Mouse (Mus musculus) E14TG2a.4 (cell line): Measurements from ENCODE around the gene Entpd8.

Experiments
- H3K27me3 ChIP-seq: 2 replicates; pipeline ENCODE4 v1.6.1; 2014; ENCODE audit warnings: low read length, control low read depth; ENCODE audit not compliant: insufficient read depth
- H3K36me3 ChIP-seq: 2 replicates; pipeline ENCODE4 v1.6.1; 2014; ENCODE audit warnings: low read length, control low read depth; ENCODE audit not compliant: insufficient read depth
- H3K4me1 ChIP-seq: replicated peaks from 2 replicates; pipeline ENCODE4 v1.6.1; 2014; ENCODE audit warnings: low read depth, low read length, control low read depth
- H3K4me3 ChIP-seq: replicated peaks from 2 replicates; pipeline ENCODE4 v1.5.1; 2014; ENCODE audit warnings: mild to moderate bottlenecking, low read length
- H3K9me3 ChIP-seq: 2 replicates; pipeline ENCODE4 v1.6.1; 2014; ENCODE audit warnings: low read length, control low read depth
- CTCF ChIP-seq: conservative IDR thresholded peaks from 2 replicates; pipeline ENCODE4 v1.5.1; 2014; ENCODE audit warnings: low read length
- NANOG ChIP-seq: IDR thresholded peaks from 2 replicates; pipeline ENCODE4 v1.6.1; 2014; ENCODE audit warnings: borderline replicate concordance, low read length, mixed read lengths
- POU5F1 ChIP-seq: IDR thresholded peaks from 2 replicates; pipeline ENCODE4 v1.6.1; 2014; ENCODE audit warnings: low read length, borderline replicate concordance

Gene Entpd8

DNA sequence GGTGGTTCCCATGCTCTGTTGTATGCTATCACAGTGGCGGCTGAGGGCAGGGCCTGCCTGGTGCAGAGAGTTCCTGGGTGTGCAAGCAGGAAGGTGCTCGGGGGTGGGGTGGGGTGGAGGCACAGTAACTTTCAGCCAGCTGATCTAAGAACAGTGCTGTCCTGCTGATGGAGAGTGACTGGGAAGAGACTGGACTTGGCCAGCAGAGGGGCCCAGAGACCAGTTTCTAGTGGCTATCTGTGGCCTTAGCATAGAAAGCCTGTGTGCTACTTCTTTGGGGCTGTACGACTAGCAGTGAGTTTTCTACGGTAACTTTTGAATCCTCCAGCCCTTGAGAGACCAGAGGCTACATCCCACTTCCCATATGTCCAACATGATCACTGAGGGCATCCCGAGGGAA lies 18.9 kb downstream of the Entpd8 start:
- Histone ChIP-seq H3K4me3 (no peak overlapping the region), H3K4me1 (peaks cover 15% of the 10 kb centered on the region), H3K27me3 (peaks cover 24% of the 10 kb centered on the region), H3K36me3 (no peaks in the 10 kb centered on the region), H3K9me3 (no peaks in the 10 kb centered on the region)
- no peak for TF ChIP-seq NANOG
- no peak for TF ChIP-seq POU5F1
- no peak for TF ChIP-seq CTCF

DNA sequence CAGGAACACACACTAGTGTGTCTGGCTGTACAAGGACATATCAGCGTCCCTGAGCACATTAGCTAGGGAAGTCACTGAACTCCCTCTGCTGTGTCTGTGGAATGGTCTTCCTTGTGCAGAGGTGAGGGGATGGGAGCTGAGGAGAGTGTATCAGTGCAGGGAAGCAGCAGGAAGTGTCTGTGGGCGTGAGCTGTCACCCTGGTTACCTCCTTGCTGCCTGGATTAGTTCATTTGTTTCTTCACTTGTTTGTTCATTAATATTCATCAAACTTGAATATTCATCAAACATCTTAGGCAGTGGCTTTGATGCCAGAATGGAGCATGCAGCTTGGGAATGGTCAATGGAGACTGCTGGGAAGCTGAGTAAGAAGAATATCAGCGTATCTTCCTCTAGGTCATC lies 19.6 kb downstream of the Entpd8 start:
- H3K36me3 ChIP-seq, result no peaks in the 10 kb centered on the region
- TF ChIP-seq CTCF (no peak), POU5F1 (no peak), NANOG (no peak)
- H3K27me3 ChIP-seq, result peaks cover 17% of the 10 kb centered on the region
- H3K4me3 ChIP-seq, result no peak overlapping the region
- H3K4me1 ChIP-seq, result peaks cover 10% of the 10 kb centered on the region
- H3K9me3 ChIP-seq, result no peaks in the 10 kb centered on the region

DNA sequence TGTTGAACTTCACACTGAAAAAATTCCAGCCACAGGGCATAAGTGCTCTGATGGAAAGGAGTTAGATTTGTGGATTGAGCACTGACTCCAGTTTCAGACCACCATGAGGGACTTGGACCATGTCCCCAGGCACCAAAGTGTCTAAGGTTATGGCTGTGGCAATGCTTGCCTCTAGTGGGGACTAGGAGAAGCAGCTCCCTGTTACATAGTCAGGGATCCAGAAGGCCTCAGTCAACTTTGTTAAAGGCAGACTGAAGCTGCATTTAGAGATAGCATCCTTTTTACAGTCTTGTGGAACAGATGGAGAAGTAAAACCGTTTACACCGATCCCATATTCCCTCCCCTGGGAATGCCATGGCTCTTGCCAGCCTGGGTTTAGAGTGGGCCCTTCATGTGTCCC lies 24.0 kb downstream of the Entpd8 start:
- Histone ChIP-seq H3K4me1 (no peaks in the 10 kb centered on the region), H3K27me3 (peaks cover 5% of the 10 kb centered on the region), H3K36me3 (no peaks in the 10 kb centered on the region), H3K9me3 (no peaks in the 10 kb centered on the region), H3K4me3 (no peak overlapping the region)
- TF ChIP-seq CTCF (no peak), POU5F1 (no peak), NANOG (no peak)

DNA sequence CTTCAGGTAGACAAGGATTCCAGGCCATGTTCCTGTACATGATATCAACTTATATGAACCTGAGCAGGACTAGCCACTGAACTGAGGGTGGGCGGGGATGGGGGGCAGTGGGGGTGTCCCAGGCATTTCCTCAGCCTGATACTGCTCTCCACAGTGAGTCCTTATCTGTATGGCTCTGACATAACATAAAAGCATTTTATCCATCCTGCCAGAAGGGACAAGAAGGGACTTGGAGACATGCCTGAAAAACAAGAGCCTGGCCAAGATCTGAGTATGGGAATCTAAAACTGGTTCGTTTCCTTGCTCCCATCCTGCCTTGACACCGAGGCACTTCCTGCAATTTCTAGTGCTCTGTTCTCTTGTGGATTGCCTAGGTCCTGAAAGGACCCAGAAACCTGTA lies 25.9 kb downstream of the Entpd8 start:
- no peaks in the 10 kb centered on the region for H3K9me3 ChIP-seq
- H3K4me1 ChIP-seq, result no peaks in the 10 kb centered on the region
- no peak overlapping the region for H3K4me3 ChIP-seq
- H3K36me3 ChIP-seq, result no peaks in the 10 kb centered on the region
- peaks cover 3% of the 10 kb centered on the region; the same call in 1 of the 2 replicates for H3K27me3 ChIP-seq
- TF ChIP-seq NANOG (no peak), CTCF (no peak), POU5F1 (no peak)

DNA sequence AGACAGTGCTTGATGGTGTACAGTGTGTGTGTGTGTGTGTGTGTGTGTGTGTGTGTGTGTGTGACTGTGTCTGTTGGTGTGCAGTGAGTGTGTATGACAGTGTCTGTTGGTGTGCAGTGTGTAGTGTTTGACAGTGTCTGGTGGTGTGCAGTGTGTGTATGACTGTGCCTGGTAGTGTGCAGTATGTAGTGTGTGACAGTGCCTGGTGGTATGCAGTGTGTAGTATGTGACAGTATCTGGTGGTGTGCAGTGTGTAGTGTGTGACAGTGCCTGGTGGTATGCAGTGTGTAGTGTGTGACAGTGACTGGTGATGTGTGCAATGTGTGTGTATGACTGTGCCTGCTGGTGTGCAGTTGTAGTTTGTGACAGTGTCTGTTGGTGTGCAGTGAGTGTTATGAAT lies 29.4 kb downstream of the Entpd8 start:
- no peaks in the 10 kb centered on the region for H3K36me3 ChIP-seq
- TF ChIP-seq NANOG (no peak), CTCF (no peak), POU5F1 (no peak)

DNA sequence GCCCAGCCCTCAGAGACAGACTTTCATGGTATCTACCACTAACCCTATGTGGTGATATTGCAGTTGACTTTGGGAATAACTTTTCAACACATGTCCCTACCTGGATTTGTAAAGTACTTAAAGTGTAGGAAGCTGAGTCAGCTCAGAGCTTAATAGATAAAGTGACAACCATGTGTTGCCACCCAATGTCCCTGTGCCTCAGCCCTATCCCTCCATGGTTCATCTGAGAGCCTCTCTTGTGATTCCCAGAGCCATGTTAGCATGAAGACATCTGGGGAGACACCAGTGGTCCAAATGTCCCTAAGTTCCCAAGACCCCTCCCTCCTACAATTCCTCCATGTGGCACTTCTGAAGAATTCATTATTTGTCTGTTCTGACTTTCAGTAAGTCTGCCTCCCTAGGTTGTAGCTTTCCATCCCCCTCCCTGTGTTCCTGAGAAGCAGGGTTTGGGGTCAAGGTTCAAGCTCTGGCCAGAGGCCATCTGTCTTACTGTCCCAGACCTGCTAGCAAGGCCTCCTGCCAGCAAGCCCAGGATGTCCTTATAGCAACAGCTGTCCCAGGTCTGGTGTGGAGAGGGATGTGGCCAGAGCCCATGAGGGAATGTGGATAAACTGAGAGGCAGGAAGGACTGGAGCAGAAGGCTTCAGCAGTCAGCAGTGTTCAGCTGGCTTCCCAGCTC lies 30.5 kb downstream of the Entpd8 start:
- Histone ChIP-seq H3K27me3 (no peaks in the 10 kb centered on the region), H3K4me3 (no peak overlapping the region), H3K9me3 (no peaks in the 10 kb centered on the region), H3K36me3 (no peaks in the 10 kb centered on the region), H3K4me1 (peaks cover 2% of the 10 kb centered on the region; the same call in 1 of the 2 replicates)
- TF ChIP-seq CTCF (no peak), POU5F1 (no peak), NANOG (no peak)

More for the DNA sequence above, 29.4 kb downstream of the Entpd8 start:
- no peaks in the 10 kb centered on the region for H3K4me1 ChIP-seq
- H3K27me3 ChIP-seq, result 0 out of 2 replicates have a peak, but pooled peaks cover 3% of the 10 kb centered on the region
- no peak overlapping the region for H3K4me3 ChIP-seq
- H3K9me3 ChIP-seq, result no peaks in the 10 kb centered on the region

DNA sequence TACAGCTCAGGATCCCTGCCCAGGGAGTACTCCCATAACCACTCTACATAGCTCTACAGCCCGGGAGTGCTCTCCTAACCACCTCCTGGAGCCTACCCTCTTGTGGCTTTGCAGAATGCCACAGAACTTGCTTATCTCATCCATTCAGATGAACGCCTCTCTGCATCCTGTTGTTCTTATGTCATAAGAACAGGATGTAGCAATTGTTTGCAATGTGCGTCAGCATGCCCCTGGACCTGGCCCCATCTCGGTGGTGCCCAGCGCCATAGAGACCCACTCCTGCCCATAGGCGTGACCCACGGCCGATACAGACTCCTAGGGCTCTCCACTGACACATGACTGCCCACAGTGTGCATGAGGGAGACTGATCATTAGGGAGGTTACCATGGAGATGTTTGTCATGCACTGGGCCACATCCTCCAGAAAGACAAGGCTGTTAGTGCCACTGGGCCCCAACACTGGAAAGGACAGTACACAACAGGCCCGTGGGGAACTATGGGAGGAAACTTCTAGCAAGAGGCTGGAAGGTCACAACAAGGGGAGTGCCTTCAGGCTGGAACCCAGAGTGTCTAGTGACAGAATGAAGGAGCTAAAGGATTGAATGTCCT lies 31.2 kb downstream of the Entpd8 start:
- no peaks in the 10 kb centered on the region for H3K36me3 ChIP-seq
- no peaks in the 10 kb centered on the region for H3K9me3 ChIP-seq

DNA sequence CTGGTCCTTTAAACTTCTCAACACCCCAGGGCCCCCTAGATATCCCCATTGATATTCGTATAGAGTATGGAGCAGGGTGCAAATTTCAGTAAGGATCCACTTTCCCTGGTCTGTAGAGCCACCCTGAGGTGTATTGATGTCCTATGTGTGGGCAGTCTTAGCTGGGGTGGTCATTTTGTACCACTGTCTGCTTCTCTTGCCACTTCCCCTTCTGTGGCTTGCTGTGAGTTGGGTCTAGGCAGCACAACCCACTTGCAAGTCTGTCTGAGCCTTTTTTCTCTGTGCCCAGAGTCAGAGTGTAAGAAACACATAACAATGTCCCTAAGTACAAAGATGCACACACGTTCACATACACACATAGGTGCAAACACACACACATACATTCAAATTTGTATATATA lies 34.2 kb downstream of the Entpd8 start:
- H3K27me3 ChIP-seq, result no peaks in the 10 kb centered on the region
- peaks cover 5% of the 10 kb centered on the region; the same call in 1 of the 2 replicates for H3K4me1 ChIP-seq
- no peak overlapping the region for H3K4me3 ChIP-seq
- H3K36me3 ChIP-seq, result no peaks in the 10 kb centered on the region
- peaks cover 6% of the 10 kb centered on the region for H3K9me3 ChIP-seq
- TF ChIP-seq NANOG, result no peak
- no peak for TF ChIP-seq POU5F1
- TF ChIP-seq CTCF, result no peak

More for the DNA sequence above, 31.2 kb downstream of the Entpd8 start:
- TF ChIP-seq POU5F1 (no peak), CTCF (no peak), NANOG (no peak)
- no peaks in the 10 kb centered on the region for H3K27me3 ChIP-seq
- H3K4me3 ChIP-seq, result no peak overlapping the region
- H3K4me1 ChIP-seq, result peaks cover 5% of the 10 kb centered on the region; the same call in 1 of the 2 replicates
